Mouse (Mus musculus) heart, embryonic 10.5 days (tissue): ENCODE measurements around the gene Kat2b. TPM values are rescaled to one million over a fixed set of nuclear protein-coding genes. Genes with fewer than 3 reads are reported as not detected.
A peak's percentile ranks its signal among the peaks of the same experiment; 100 is the strongest.
"Not testable (repeated sequence)": the region's sequence is repeated elsewhere in the genome, so short reads cannot be mapped to it uniquely, and the experiment has no call there.

Experiments
- DNase-seq: peaks from one replicate; pipeline ENCODE4 v3.0.0-alpha.2; 2017; ENCODE audit warnings: low spot score
- H3K27ac ChIP-seq: fragments of 300-500 bp; sonication (generic); 2 replicates; pipeline ENCODE4 v1.5.1; 2016; ENCODE audit warnings: mild to moderate bottlenecking
- H3K27me3 ChIP-seq: fragments of 300-500 bp; sonication (generic); 2 replicates; pipeline ENCODE4 v1.6.1; 2016; ENCODE audit warnings: mild to moderate bottlenecking; ENCODE audit not compliant: poor library complexity, insufficient read depth, severe bottlenecking
- H3K36me3 ChIP-seq: fragments of 300-500 bp; sonication (generic); 2 replicates; pipeline ENCODE4 v1.6.1; 2016; ENCODE audit warnings: mild to moderate bottlenecking, moderate library complexity
- H3K4me1 ChIP-seq: fragments of 300-500 bp; sonication (generic); 2 replicates; pipeline ENCODE4 v1.6.1; 2016; ENCODE audit warnings: mild to moderate bottlenecking
- H3K4me3 ChIP-seq: fragments of 300-500 bp; sonication (generic); 2 replicates; pipeline ENCODE4 v1.5.1; 2016; ENCODE audit warnings: mild to moderate bottlenecking, moderate library complexity
- H3K9me3 ChIP-seq: fragments of 300-500 bp; sonication (generic); 2 replicates; pipeline ENCODE4 v1.6.1; 2016; ENCODE audit warnings: mild to moderate bottlenecking, moderate library complexity
- WGBS: fragments of 180-500 bp; shearing (Covaris S2); methylation state at CpG from one replicate; pipeline ENCODE4 v1.1.7; 2016; 5-methylcytosine and 5-hydroxymethylcytosine counted together
- polyA plus RNA-seq: library from polyadenylated mRNA; unstranded; fragments of >200 nt; fragmentation: Nextera tagmentation; extraction: Ambion mirVana; gene quantifications from 2 replicates; pipeline ENCODE4 v1.2.1, GENCODE M21; 2016

The Kat2b gene
- polyA plus RNA-seq, 1 experiment from 2014 or later, result 4.1 TPM

DNA sequence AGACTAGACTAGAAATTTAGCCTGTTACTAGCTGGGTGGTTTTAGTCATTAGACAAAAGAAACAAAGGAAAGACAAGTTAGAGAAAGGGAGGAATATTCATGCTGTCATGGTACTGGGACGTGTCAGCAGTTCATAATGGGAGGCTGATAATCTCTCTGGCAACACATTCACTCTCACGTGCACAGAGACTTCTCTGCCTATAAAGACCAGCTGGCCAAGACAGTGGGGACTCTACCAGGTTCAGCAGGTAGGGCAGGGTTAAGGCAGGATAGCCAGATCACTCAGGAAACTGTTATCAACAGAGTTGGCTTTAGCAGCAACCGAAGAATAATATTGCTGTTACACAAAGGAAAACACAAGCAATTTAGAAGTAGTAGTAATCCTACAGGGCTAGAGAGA lies 9.2 kb upstream of the Kat2b start:
- WGBS, result 40% methylated on average over 3 of the region's 3 CpGs
- Histone ChIP-seq H3K27ac (no peak overlapping the region), H3K9me3 (no peaks in the 10 kb centered on the region), H3K27me3 (no peaks in the 10 kb centered on the region), H3K36me3 (no peaks in the 10 kb centered on the region), H3K4me1 (0 out of 2 replicates have a peak, but pooled peaks cover 3% of the 10 kb centered on the region), H3K4me3 (no peak overlapping the region)
- peak; percentile 57 for DNase-seq

GRCm38 (mm10) chr17:53559646-53560045 lies 7.0 kb upstream of the Kat2b start:
- Histone ChIP-seq H3K4me1 (0 out of 2 replicates have a peak, but pooled peaks cover 3% of the 10 kb centered on the region), H3K36me3 (no peaks in the 10 kb centered on the region), H3K9me3 (no peaks in the 10 kb centered on the region), H3K27me3 (no peaks in the 10 kb centered on the region), H3K27ac (no peak overlapping the region), H3K4me3 (no peak overlapping the region)
- DNase-seq, result no peak
- 77% methylated on average over 5 of the region's 5 CpGs for WGBS

DNA sequence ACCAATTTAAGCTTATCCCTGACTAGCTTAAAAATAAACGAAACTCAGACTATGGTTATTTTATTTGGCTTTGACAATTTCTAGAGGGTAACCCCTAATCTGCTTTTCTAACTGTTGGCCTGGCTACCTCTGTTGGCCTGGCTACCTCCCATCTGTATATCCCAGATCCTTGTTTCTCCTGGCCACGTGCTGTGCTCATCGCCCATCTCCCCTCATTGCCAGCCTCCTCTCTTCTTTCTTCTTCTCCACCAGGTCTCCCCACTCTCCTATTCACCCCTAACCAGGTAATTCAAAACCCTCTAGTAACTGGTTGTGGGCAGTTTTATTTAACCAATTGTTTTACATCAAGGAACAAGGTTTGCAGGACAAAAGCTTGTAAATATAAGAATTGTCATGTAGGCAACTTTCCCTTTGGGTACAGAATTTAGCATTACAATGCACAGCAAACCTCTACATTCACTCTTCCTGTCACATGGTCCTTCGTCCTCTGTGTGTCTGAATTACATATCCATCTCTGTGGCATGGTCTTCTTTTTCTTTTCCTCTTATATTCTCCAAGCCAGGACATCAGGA lies 5.1 kb upstream of the Kat2b start:
- WGBS, result 81% methylated on average over 4 of the region's 4 CpGs

GRCm38 (mm10) chr17:53564837-53565236 lies 1.8 kb upstream of the Kat2b start:
- no peaks in the 10 kb centered on the region for H3K27me3 ChIP-seq
- peaks cover 17% of the 10 kb centered on the region for H3K4me1 ChIP-seq
- no peak overlapping the region for H3K27ac ChIP-seq
- no peak for DNase-seq
- 77% methylated on average over 4 of the region's 4 CpGs for WGBS
- H3K9me3 ChIP-seq, result no peaks in the 10 kb centered on the region
- no peak overlapping the region for H3K4me3 ChIP-seq
- H3K36me3 ChIP-seq, result no peaks in the 10 kb centered on the region

More for the DNA sequence above, 5.1 kb upstream of the Kat2b start:
- Histone ChIP-seq H3K9me3 (no peaks in the 10 kb centered on the region), H3K36me3 (no peaks in the 10 kb centered on the region), H3K4me3 (no peak overlapping the region), H3K4me1 (0 out of 2 replicates have a peak, but pooled peaks cover 3% of the 10 kb centered on the region), H3K27ac (no peak overlapping the region), H3K27me3 (no peaks in the 10 kb centered on the region)
- DNase-seq, result no peak

DNA sequence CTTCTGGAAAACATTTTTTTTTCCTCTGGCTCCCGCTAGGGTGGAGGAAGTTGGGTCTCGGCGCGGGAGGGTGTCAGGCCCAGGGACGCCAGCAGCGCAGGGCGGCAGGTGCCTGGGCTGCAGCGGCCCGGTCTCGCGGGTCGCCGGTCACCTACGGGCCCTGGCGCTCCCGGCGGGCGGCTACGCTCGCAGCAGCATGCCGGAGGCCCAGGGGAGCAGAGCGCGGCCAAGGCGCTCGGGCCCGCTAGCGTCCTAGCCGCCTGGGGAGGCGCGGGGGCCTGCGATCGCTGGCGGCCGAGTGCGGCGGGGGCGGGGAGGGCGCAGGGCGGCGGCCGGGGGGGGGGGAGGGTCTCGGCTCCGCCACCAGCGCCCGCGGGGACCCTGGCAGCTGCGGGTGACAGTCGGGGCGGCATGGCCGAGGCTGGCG lies 271 bp downstream of the Kat2b start:
- Histone ChIP-seq H3K4me1 (peaks cover 27% of the 10 kb centered on the region), H3K4me3 (peak overlapping the region; percentile 80), H3K27me3 (no peaks in the 10 kb centered on the region), H3K27ac (peak overlapping the region; percentile 99), H3K36me3 (no peaks in the 10 kb centered on the region), H3K9me3 (no peaks in the 10 kb centered on the region)
- peak; percentile 90 for DNase-seq
- 0% methylated on average over 37 of the region's 51 CpGs for WGBS

DNA sequence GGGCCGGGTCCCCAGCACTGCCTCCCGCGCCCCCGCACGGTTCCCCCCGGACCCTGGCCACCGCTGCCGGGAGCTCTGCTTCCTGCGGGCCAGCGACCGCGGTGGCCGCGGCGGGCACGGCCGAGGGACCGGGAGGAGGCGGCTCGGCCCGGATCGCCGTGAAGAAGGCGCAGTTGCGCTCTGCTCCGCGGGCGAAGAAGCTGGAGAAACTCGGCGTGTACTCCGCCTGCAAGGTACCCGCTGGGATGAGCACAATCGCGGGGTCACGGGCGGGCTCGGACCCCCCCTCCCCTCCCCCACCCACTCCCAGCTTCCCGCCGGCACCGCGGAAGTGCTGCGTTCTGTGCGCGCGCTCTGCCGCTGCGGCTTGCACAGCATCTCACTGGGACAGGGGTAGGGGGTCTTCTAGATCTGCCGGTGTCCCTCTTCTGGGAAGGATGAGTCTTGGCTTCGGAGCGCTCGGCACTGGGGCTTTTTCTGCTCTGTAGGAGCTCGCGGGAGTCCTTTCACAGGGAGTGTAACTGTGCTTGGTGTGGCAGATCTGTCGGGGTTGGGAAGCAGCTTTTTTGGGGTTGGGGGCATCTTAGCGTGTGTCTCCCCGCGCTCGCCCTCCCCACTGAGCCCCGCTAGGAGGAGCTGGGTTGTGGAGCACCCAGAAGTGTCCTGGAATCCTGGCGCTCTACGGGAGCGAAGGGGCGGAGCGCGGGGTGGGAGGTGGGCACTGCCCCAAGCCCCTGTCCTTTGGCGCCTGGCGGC lies 863 bp downstream of the Kat2b start:
- DNase-seq, result peak; percentile 82
- Histone ChIP-seq H3K4me1 (peaks cover 31% of the 10 kb centered on the region), H3K36me3 (no peaks in the 10 kb centered on the region), H3K27ac (peak overlapping the region; percentile 99), H3K4me3 (peak overlapping the region; percentile 80), H3K9me3 (no peaks in the 10 kb centered on the region), H3K27me3 (no peaks in the 10 kb centered on the region)
- under 1% methylated on average over 64 of the region's 67 CpGs for WGBS

- H3K9me3 ChIP-seq, result no peaks in the 10 kb centered on the region
- H3K27me3 ChIP-seq, result no peaks in the 10 kb centered on the region
- peak; percentile 95 for DNase-seq
- peak overlapping the region; percentile 80 for H3K4me3 ChIP-seq
- H3K27ac ChIP-seq, result peak overlapping the region; percentile 99
- no peaks in the 10 kb centered on the region for H3K36me3 ChIP-seq
- peaks cover 35% of the 10 kb centered on the region for H3K4me1 ChIP-seq
- 2% methylated on average over 15 of the region's 15 CpGs for WGBS
These were observed 1.5 kb downstream of the Kat2b start for GRCm38 (mm10) chr17:53568118-53568517.

DNA sequence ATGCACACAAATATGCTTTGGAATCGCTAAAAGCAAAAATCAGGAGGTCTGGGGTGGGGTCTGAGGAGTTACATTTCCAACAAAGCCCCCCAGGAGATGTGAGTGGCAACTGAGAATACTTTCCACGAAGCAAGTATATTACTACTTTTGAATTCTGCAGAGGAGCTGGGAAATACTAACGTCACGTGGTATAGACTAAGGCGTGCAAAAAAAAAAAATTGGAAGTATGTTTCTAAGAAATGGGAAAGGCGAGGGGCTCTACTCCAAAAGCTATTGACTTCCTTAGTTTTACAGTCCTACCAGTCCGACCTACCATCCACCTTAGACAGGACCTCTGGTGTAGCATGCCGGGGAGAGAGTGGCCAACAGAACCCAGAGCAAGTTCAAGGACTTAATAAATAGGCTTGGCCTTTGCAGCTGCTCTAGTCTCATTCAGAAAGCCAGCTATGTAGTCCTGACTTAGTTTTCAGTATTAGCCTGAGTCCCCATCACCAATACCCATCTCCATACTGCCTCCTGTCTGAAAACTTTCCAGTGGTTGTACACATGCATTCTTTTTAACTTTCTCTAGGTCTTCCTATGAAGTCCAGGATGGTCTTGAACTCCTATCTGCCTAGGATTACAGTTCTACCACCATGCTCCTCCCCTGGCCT lies 2.2 kb downstream of the Kat2b start:
- peak overlapping the region; percentile 99; the same call in 1 of the 2 replicates for H3K27ac ChIP-seq

DNA sequence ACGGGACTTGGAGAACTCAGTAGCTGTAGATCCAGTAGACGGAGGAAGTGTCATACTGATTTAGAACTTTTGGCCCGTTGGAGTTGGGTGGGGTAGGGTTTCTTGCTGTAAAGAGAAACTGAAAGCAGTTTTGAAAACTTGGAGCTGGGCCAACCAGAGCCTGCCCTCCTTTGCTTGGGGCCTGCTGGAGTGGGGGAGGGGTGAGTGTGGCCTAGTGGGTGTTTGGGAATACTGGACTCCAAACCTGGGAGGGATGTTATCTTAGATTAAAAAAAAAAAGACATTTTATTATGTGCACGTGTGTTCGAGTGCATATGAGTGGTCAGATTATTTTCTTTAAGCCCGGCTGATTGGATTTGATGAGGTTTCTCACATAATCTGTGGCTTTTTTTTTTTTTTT lies 3.2 kb downstream of the Kat2b start:
- no peaks in the 10 kb centered on the region for H3K36me3 ChIP-seq
- no peak for DNase-seq
- no peaks in the 10 kb centered on the region for H3K9me3 ChIP-seq
- WGBS, result 46% methylated on average over 6 of the region's 6 CpGs
- H3K4me1 ChIP-seq, result peaks cover 39% of the 10 kb centered on the region
- no peaks in the 10 kb centered on the region for H3K27me3 ChIP-seq
- peak overlapping the region; percentile 40 for H3K4me3 ChIP-seq
- H3K27ac ChIP-seq, result peak overlapping the region; percentile 78; the same call in 1 of the 2 replicates

More for the DNA sequence above, 2.2 kb downstream of the Kat2b start:
- no peaks in the 10 kb centered on the region for H3K27me3 ChIP-seq
- no peaks in the 10 kb centered on the region for H3K36me3 ChIP-seq
- H3K4me3 ChIP-seq, result peak overlapping the region; percentile 80
- WGBS, result 37% methylated on average over 8 of the region's 8 CpGs
- no peak for DNase-seq
- no peaks in the 10 kb centered on the region for H3K9me3 ChIP-seq
- peaks cover 39% of the 10 kb centered on the region for H3K4me1 ChIP-seq

- no peaks in the 10 kb centered on the region for H3K36me3 ChIP-seq
- WGBS, result 10% methylated on average over 10 of the region's 10 CpGs
- H3K27me3 ChIP-seq, result no peaks in the 10 kb centered on the region
- H3K4me3 ChIP-seq, result peak overlapping the region; percentile 34
- H3K4me1 ChIP-seq, result peaks cover 39% of the 10 kb centered on the region
- H3K27ac ChIP-seq, result peak overlapping the region; percentile 78
- H3K9me3 ChIP-seq, result no peaks in the 10 kb centered on the region
- DNase-seq, result no peak
These were observed 3.8 kb downstream of the Kat2b start for GRCm38 (mm10) chr17:53570361-53570875.

DNA sequence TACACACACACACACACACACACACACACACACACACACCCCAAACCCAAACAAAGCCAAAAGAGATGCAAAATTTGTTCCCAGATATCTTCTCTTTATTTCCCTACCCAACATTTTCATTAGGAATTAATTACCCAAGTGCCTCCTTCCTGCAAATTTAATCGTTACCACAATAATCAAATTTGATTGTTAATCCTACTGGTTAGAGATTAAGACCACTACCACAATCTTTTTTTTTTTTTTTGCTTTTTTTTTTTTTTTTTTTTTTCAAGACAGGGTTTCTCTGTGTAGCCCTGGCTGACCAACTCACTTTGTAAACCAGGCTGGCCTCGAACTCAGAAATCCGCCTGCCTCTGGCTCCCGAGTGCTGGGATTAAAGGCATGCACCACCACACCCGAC lies 4.3 kb downstream of the Kat2b start:
- DNase-seq, H3K36me3 ChIP-seq, H3K27me3 ChIP-seq, H3K9me3 ChIP-seq: not testable (repeated sequence)
- 80% methylated on average over 5 of the region's 5 CpGs for WGBS
- Histone ChIP-seq H3K27ac (peak overlapping the region; percentile 78), H3K4me1 (peaks cover 39% of the 10 kb centered on the region), H3K4me3 (peak overlapping the region; percentile 34; the same call in 1 of the 2 replicates)

DNA sequence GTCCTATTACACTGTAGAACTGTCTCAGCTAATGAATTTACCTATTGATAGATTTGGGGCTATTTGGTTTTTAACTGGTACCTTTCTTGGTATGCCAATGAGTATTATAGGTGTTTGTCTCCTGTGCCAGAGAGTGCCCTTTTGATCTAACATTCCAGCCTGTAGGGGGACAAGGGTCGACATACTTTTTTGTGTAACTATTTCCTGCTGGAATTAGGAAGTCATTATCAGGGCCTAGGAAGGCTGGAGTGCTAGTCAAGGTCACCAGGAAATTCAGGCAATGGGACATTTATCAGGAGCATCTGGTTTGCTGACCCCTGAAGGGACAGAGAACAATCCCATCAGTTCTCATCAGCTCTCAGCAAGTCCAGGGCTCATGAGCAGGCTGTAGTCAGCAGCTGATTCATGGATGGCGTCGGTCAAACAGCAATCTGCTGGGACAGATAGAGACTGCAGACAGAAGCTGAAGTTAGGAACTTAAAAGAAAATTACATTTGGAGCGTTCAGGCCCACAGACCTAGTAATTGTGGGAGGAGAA lies 6.4 kb downstream of the Kat2b start:
- Histone ChIP-seq H3K27ac (0 out of 2 replicates have a peak overlapping the region, but pooled peaks have one; percentile 42), H3K4me3 (no peak overlapping the region), H3K9me3 (no peaks in the 10 kb centered on the region), H3K4me1 (peaks cover 49% of the 10 kb centered on the region), H3K36me3 (no peaks in the 10 kb centered on the region), H3K27me3 (no peaks in the 10 kb centered on the region)
- WGBS, result 35% methylated on average over 4 of the region's 4 CpGs
- no peak for DNase-seq
